Mouse (Mus musculus) urinary bladder, adult 2 months (tissue): ENCODE data around the gene U90926. TPM values are rescaled to one million over a fixed set of nuclear protein-coding genes. Genes with fewer than 3 reads are reported as not detected.
"Not testable (repeated sequence)": the region's sequence is repeated elsewhere in the genome, so short reads cannot be mapped to it uniquely, and the experiment has no call there.

Source experiments
- DNase-seq: peaks from one replicate; pipeline ENCODE4 v3.0.0; 2022; ENCODE audit warnings: low spot score
- polyA plus RNA-seq: library from polyadenylated mRNA; depleted of rRNA; stranded (reverse); fragments of >200 nt; gene quantifications from 2 replicates; pipeline ENCODE4 v1.2.3, GENCODE M21; 2012; rRNA removed

The U90926 gene
- polyA plus RNA-seq, 1 experiment, result not detected

GRCm38 (mm10) chr5:92218915-92219793 lies 3.9 kb upstream of the U90926 start:
- DNase-seq, result no peak

GRCm38 (mm10) chr5:92212231-92212630 lies 3.0 kb downstream of the U90926 start:
- DNase-seq, result no peak

- DNase-seq, result no peak
Measured at GRCm38 (mm10) chr5:92210205-92210604, 5.0 kb downstream of the U90926 start.

DNA sequence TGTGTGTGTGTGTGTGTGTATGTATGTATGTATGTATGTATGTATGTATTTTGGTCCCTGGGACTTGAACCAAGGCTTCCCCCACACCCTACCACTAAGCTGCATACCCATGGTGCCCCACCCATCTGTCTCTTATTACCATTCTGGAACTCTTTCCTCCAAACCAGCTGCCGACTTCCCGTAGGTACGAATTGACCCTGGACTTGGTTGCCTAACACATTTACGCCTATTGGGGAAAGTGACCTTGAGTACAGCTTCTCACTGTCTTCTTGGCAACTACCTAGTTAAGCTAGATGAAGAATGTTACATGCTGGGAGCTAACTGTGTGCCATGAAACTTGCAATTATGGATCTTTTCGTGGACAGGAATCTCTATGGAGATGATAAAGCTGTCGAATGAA lies 9.1 kb downstream of the U90926 start:
- no peak for DNase-seq

DNA sequence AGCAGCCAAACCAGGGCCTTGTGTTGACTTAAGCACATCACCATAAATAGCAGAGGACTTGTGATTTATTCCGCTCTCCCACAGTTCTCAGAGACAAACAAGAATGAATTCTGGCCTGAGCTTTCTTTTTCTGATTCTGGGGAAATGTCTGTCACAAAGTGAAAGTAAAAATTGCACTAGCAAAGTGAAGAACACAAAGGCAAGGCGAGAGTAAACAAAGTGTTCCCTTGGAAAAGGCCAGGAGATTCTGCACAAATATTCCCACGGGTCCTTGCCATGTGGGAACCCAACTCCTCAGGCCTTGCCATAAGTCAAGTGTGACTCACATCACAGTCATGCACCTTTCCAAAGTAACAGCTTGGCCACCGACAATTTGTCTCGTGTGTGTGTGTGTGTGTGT lies 9.5 kb downstream of the U90926 start:
- DNase-seq, result no peak

DNA sequence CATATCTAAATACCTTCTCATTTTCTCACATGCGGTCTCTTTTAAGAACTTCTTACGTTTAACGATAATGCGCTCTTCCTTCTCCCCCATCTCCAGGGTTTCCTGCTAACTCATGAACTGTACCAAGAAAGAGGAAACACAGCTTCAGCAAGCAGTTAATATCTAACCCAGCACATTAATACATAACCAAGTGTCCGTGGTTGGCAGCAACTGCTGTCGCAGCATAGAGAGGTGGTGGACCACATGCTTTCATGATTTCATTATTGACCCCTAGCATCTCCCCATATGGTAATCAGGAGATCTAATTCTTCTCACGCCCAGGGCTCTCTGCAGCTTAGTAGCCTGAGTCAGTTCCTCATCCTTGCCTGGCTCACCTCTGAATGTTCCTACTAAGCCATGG lies 10.0 kb downstream of the U90926 start:
- DNase-seq, result no peak

- DNase-seq, result no peak
Measured at GRCm38 (mm10) chr5:92204162-92205036, 10.8 kb downstream of the U90926 start.

DNA sequence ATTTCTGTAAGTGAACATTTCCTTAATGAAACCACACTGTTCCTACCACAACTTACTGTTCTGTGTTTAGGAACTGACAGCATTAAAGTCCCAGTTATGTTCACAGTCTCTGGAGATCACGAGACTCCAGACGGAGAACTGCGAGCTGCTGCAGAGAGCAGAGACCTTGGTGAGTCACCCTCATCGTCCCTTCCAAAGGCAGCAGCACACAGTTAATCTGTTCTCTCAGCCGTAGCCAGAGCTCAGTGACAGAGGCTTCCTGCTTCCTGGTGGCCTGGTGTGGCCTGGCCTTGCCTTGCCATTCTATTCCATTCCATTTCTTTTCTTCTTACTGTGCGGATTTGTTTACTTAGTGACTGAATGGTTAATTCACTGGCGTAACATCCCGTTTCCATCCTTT lies 16.9 kb downstream of the U90926 start:
- no peak for DNase-seq

DNA sequence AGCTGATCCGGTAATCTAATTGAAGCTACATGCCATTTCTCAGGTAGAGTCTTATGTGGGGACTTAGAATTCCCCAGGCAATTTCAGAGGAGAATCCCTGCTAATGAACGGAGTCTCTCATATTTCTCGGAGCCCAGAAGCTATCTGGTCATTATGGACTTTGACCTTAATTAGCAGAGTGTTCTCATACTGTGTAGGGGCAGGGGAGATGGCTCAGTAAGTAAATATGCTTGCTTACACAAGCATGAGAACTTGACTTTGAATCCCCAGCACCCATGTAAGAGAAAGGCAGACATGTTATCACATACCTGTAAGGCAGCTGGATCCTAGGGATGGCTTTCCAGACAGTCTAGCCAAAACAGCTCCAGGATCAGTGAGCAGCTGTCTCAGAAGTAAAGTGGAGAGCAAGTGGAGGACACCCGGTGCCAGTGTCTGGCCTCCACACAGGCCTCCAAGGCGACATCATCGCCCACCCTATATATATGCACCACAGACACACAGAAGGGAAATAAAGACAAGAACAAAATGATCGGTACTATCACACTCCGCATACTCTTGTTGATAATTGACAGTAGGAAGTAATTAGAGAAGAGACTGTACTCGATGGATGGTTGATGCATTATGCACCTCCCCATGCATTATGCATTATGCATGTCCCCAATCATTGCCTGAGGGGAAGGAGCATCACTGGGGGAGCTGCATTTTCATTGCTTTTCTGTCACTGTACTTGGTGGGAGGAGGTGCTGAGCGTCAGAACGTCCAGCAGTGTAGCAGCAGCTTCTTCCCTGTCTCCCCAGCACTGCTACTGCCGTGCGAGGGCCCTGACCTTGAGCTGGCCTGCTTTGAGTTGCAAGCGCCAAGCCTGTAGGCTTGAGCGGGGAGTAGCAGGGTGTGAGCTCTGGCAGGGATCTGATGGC lies 18.1 kb downstream of the U90926 start:
- no peak for DNase-seq

DNA sequence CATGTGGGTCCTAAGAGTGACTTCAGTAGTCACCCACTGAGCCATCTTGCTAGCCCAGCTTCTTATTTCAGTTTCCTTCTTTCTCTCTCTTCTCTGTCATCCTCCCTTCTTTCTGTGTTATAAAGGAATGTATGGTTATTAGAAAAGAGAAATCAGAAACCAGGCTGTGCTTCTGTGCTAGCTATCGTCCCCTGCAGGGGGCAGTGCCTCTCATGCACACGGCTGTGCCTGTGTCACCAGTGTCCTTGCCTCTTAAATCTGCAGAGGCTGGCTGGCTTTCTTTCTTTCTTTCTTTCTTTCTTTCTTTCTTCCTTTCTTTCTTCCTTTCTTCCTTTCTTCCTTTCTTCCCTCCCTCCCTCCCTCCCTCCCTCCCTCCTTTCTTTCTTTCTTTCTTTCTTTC lies 19.5 kb downstream of the U90926 start:
- DNase-seq, result not testable (repeated sequence)

DNA sequence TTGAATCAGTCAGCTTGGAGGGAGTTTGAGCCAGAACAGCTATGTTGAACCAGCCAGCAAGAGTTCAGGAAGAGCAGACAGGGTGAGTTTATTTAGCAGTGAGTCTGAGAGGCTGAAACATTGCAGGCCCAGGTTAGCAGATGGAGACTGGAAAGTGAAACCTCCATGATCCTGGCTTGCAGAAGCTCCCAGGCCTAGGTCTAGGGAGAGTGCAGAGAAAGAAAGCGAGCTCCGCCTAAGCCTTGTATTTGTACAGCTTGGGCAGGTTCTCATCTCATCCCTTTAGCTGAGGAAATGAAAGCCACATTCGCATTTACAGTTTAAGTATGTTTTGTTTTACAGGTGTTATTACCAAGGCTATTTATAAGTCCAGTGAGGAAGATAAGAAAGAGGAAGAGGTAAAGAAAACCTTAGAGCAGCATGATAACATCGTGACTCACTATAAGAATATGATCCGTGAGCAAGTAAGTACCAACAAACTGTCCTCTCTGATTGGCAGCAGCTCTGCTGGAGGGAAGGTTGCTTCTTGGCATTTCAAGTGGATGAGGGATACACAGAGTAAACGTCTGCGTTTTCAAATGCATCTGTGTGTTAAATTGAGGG lies 26.2 kb downstream of the U90926 start:
- no peak for DNase-seq

GRCm38 (mm10) chr5:92183071-92183830 lies 32.0 kb downstream of the U90926 start:
- DNase-seq, result no peak

DNA sequence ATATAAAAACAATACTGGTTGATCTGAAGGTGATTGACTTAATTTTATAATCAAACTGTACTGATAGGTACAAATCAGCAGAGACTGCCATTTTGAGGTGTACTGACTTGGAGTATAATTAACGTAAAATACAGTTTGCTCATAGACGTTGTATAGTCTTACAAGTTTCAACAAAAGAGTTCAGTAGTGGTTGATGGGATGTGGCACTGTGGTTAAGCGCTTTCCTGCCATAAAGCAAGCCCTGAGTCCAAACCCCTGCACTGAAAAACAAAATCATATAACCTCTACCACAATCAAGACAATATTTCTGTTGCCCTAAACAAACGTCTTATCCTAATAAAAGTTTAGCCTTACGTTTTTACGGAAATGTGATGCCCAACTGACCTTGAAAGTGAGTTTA lies 49.2 kb downstream of the U90926 start:
- DNase-seq, result no peak

Other genes starting within 250 kb of the U90926 start
- gene Odaph, start 227.9 kb downstream of the U90926 start, polyA plus RNA-seq, result not detected in 2 replicates
- 4.0 and 5.7 TPM in 2 replicates for gene Cdkl2, start 171.5 kb downstream of the U90926 start, polyA plus RNA-seq
- gene G3bp2, start 131.7 kb downstream of the U90926 start, polyA plus RNA-seq, result 68.4 and 76.6 TPM in 2 replicates
- gene Uso1, start 77.5 kb downstream of the U90926 start, polyA plus RNA-seq, result 49.4 and 53.4 TPM in 2 replicates
- 0.63 and 0.69 TPM in 2 replicates for gene Ppef2, start 40.9 kb upstream of the U90926 start, polyA plus RNA-seq
- 34.3 and 37.5 TPM in 2 replicates for gene Naaa, start 62.8 kb upstream of the U90926 start, polyA plus RNA-seq
- 12.3 and 13.6 TPM in 2 replicates for gene Sdad1, start 95.1 kb upstream of the U90926 start, polyA plus RNA-seq
- gene Cxcl9, start 112.7 kb upstream of the U90926 start, polyA plus RNA-seq, result 7.3 and 8.8 TPM in 2 replicates
- gene Art3, start 116.4 kb upstream of the U90926 start, polyA plus RNA-seq, result 839 and 925 TPM in 2 replicates
- gene Cxcl10, start 133.5 kb upstream of the U90926 start, polyA plus RNA-seq, result 7.0 and 14.7 TPM in 2 replicates
- 21.1 and 25.9 TPM in 2 replicates for gene Nup54, start 219.8 kb upstream of the U90926 start, polyA plus RNA-seq